Mouse (Mus musculus) bone marrow macrophage, adult 2 months (primary cell): Measurements from ENCODE around the gene Triap1. TPM values are rescaled to one million over a fixed set of nuclear protein-coding genes. Genes with fewer than 3 reads are reported as not detected.

Experiments
- H3K27ac ChIP-seq: 2 replicates; pipeline ENCODE4 v1.5.1; 2012; ENCODE audit warnings: low read depth, low read length; ENCODE audit not compliant: insufficient read depth
- H3K4me1 ChIP-seq: 2 replicates; pipeline ENCODE4 v1.6.1; 2012; ENCODE audit warnings: low read length; ENCODE audit not compliant: control insufficient read depth, insufficient read depth
- H3K4me3 ChIP-seq: 2 replicates; pipeline ENCODE4 v1.5.1; 2012; ENCODE audit warnings: mild to moderate bottlenecking, low read length, moderate library complexity; ENCODE audit not compliant: insufficient read depth
- CTCF ChIP-seq: IDR thresholded peaks from 2 replicates; pipeline ENCODE4 v1.5.1; 2012; ENCODE audit warnings: low read depth, mild to moderate bottlenecking, low read length, moderate library complexity
- POLR2A ChIP-seq: IDR thresholded peaks from 2 replicates; pipeline ENCODE4 v1.6.1; 2012; ENCODE audit warnings: mild to moderate bottlenecking, low read depth, low read length, borderline replicate concordance
- polyA plus RNA-seq: library from polyadenylated mRNA; stranded (reverse); fragments of >200 nt; gene quantifications from 2 replicates; pipeline ENCODE4 v1.2.4, GENCODE M21; 2012; ENCODE audit not compliant: missing spikeins, insufficient read depth, insufficient read length

The Triap1 gene
- polyA plus RNA-seq, 1 experiment: 60.2 TPM

- no peak overlapping the region for H3K4me3 ChIP-seq
- H3K27ac ChIP-seq: no peak overlapping the region
- H3K4me1 ChIP-seq: peaks cover 12% of the 10 kb centered on the region
- TF ChIP-seq POLR2A (no peak), CTCF (no peak)
Measured at GRCm38 (mm10) chr5:115313668-115313943, 27.4 kb upstream of the Triap1 start.

- Histone ChIP-seq H3K27ac (no peak overlapping the region), H3K4me1 (peaks cover 14% of the 10 kb centered on the region), H3K4me3 (no peak overlapping the region)
- TF ChIP-seq POLR2A: no peak
- TF ChIP-seq CTCF: no peak
Measured at GRCm38 (mm10) chr5:115316968-115317644, 23.9 kb upstream of the Triap1 start.

- TF ChIP-seq CTCF (no peak), POLR2A (no peak)
- Histone ChIP-seq H3K27ac (no peak overlapping the region), H3K4me3 (no peak overlapping the region), H3K4me1 (peaks cover 8% of the 10 kb centered on the region)
Measured at GRCm38 (mm10) chr5:115317645-115318328, 23.2 kb upstream of the Triap1 start.

- peaks cover 2% of the 10 kb centered on the region; the same call in 1 of the 2 replicates for H3K4me1 ChIP-seq
- peak overlapping the region; percentile 47 for H3K4me3 ChIP-seq
- TF ChIP-seq POLR2A: no peak
- peak; percentile 25; the same call in 1 of the 2 replicates for TF ChIP-seq CTCF
- no peak overlapping the region for H3K27ac ChIP-seq
Measured at GRCm38 (mm10) chr5:115319004-115319940, 21.8 kb upstream of the Triap1 start.

- Histone ChIP-seq H3K27ac (peak overlapping the region; percentile 57), H3K4me3 (peak overlapping the region; percentile 89), H3K4me1 (peaks cover 18% of the 10 kb centered on the region)
- TF ChIP-seq POLR2A (no peak), CTCF (no peak)
Measured at GRCm38 (mm10) chr5:115326256-115326831, 14.7 kb upstream of the Triap1 start.

- Histone ChIP-seq H3K4me1 (peaks cover 20% of the 10 kb centered on the region), H3K4me3 (peak within 1 kb of the TSS; percentile 92), H3K27ac (peak within 1 kb of the TSS; percentile 75)
- no peak for TF ChIP-seq POLR2A
- no peak for TF ChIP-seq CTCF
Measured at GRCm38 (mm10) chr5:115326875-115327609, 14.0 kb upstream of the Triap1 start, which contains the start of gene Srsf9. Srsf9 (plus strand) TSS chr5:115327177.

GRCm38 (mm10) chr5:115327610-115328548 lies 13.1 kb upstream of the Triap1 start:
- H3K4me3 ChIP-seq: peak overlapping the region; percentile 92
- H3K27ac ChIP-seq: peak overlapping the region; percentile 56
- peaks cover 27% of the 10 kb centered on the region for H3K4me1 ChIP-seq
- TF ChIP-seq CTCF: no peak
- TF ChIP-seq POLR2A: no peak

GRCm38 (mm10) chr5:115330955-115331354 lies 10.1 kb upstream of the Triap1 start:
- TF ChIP-seq CTCF (no peak), POLR2A (no peak)
- peaks cover 50% of the 10 kb centered on the region for H3K4me1 ChIP-seq
- no peak overlapping the region for H3K27ac ChIP-seq
- H3K4me3 ChIP-seq: no peak overlapping the region
